Mouse (Mus musculus): ENCODE data around the gene Sorbs2. TPM values are rescaled to one million over a fixed set of nuclear protein-coding genes. Genes with fewer than 3 reads are reported as not detected.
A peak's percentile ranks its signal among the peaks of the same experiment; 100 is the strongest.

Sorbs2 gene
- polyA plus RNA-seq, 1 experiment from 2014 or later: 476 TPM

DNA sequence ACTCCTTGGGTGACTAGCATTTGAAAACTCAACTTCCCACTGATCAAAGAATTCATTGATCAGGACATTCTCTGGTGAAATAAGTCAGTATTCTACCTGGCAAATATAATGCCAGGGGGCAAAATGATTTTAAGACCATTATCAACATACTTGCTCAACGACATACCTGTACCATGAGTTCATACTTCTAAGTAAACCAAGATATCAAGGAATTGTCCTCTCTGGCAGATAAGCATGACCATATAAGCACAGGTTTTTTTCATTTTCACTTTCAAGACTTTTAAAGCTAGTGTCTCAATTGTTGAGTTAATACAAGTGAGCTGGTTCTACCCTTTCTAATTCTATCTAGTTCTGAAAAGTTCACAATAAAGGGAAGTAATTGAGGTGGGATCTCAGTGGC lies 130.2 kb downstream of the Sorbs2 start:
- 36% methylated on average over 1 of the region's 1 CpGs for WGBS
- no peak for ATAC-seq (ENCODE audit: insufficient number of reproducible peaks, insufficient read depth, low FRiP score, low read depth)
- Histone ChIP-seq H3K9ac (ENCODE audit: low read length) (no peak overlapping the region), H3K4me2 (ENCODE audit: low read length) (no peak overlapping the region), H3K9me3 (ENCODE audit: control insufficient read depth, low read length) (no peaks in the 10 kb centered on the region), H3K27ac (replicated peaks in 1 of 2; ENCODE audit: control insufficient read depth in 1 of 2, insufficient read depth in 1 of 2, low read depth in 2 of 2, low read length in 2 of 2) (0 out of 4 replicates have a peak overlapping the region, but pooled peaks of 1 of the 2 experiments have one; percentile 21), H3K4me3 (ENCODE audit: control insufficient read depth in 1 of 2, insufficient read depth in 1 of 2, low read depth in 1 of 2, low read length in 2 of 2) (no peak overlapping the region), H3K4me1 (ENCODE audit: control insufficient read depth in 2 of 2, insufficient read depth in 2 of 2, low read length in 2 of 2) (peaks cover 6 to 32% of the 10 kb centered on the region in 2 experiments), H3K27me3 (ENCODE audit: control insufficient read depth, insufficient read depth, low read length) (no peaks in the 10 kb centered on the region), H3K36me3 (ENCODE audit: control insufficient read depth, insufficient read depth, low read length) (no peaks in the 10 kb centered on the region)

DNA sequence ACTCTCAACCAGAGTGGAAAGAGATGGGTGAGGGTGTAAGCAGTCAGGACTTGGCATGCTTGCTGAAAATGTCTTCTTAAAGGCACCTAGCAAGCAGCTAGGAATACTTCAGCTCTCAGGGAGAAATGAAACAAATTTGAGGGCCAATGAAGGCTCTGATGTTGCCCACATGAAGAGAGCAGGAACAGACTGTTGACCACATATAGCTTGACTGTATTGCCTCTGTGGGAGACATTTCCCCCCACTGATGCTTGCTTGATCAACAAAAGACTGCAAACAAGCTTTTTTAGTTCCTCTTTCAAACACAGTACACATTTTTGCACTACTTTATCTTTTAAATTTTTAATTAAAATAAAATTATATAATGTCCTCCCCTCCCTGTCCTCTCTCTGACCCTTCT lies 131.9 kb downstream of the Sorbs2 start:
- Histone ChIP-seq H3K36me3 (ENCODE audit: control insufficient read depth, insufficient read depth, low read length) (no peaks in the 10 kb centered on the region), H3K4me2 (ENCODE audit: low read length) (no peak overlapping the region), H3K27me3 (ENCODE audit: control insufficient read depth, insufficient read depth, low read length) (no peaks in the 10 kb centered on the region), H3K4me3 (ENCODE audit: control insufficient read depth in 1 of 2, insufficient read depth in 1 of 2, low read depth in 1 of 2, low read length in 2 of 2) (no peak overlapping the region), H3K9me3 (ENCODE audit: control insufficient read depth, low read length) (no peaks in the 10 kb centered on the region), H3K27ac (replicated peaks in 1 of 2; ENCODE audit: control insufficient read depth in 1 of 2, insufficient read depth in 1 of 2, low read depth in 2 of 2, low read length in 2 of 2) (0 out of 4 replicates have a peak overlapping the region, but pooled peaks of 1 of the 2 experiments have one; percentile 6), H3K4me1 (ENCODE audit: control insufficient read depth in 2 of 2, insufficient read depth in 2 of 2, low read length in 2 of 2) (peaks cover 8 to 42% of the 10 kb centered on the region in 2 experiments), H3K9ac (ENCODE audit: low read length) (no peak overlapping the region)
- ATAC-seq (ENCODE audit: insufficient number of reproducible peaks, insufficient read depth, low FRiP score, low read depth): no peak

DNA sequence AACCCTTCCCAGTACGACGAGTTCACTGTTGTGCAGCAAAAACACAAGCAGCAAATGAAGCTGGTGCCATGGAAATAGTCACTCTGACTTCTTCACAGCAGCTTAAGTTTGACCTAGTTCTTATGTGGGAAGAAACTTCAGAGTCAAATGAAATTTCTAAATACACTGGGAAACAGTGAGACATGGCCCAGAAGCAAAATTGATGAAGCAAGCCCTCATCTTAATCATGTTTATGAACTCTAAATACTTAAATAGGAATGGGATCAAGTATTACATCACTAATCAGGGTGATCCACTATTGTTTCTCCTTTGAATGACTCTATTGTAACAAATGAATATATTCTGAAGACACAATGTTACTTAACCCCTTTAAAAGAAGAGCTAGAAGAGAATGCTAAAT lies 137.1 kb downstream of the Sorbs2 start:
- WGBS: 23% methylated on average over 2 of the region's 2 CpGs
- Histone ChIP-seq H3K27ac (replicated peaks in 1 of 2; ENCODE audit: control insufficient read depth in 1 of 2, insufficient read depth in 1 of 2, low read depth in 2 of 2, low read length in 2 of 2) (peak overlapping the region; percentile 82 to 85), H3K4me3 (ENCODE audit: control insufficient read depth in 1 of 2, insufficient read depth in 1 of 2, low read depth in 1 of 2, low read length in 2 of 2) (no peak overlapping the region), H3K9ac (ENCODE audit: low read length) (0 out of 2 replicates have a peak overlapping the region, but pooled peaks have one; percentile 14), H3K9me3 (ENCODE audit: control insufficient read depth, low read length) (no peaks in the 10 kb centered on the region), H3K36me3 (ENCODE audit: control insufficient read depth, insufficient read depth, low read length) (peaks cover 15% of the 10 kb centered on the region), H3K4me2 (ENCODE audit: low read length) (peak overlapping the region; percentile 34), H3K4me1 (ENCODE audit: control insufficient read depth in 2 of 2, insufficient read depth in 2 of 2, low read length in 2 of 2) (peaks cover 6 to 38% of the 10 kb centered on the region in 2 experiments), H3K27me3 (ENCODE audit: control insufficient read depth, insufficient read depth, low read length) (no peaks in the 10 kb centered on the region)
- no peak for ATAC-seq (ENCODE audit: insufficient number of reproducible peaks, insufficient read depth, low FRiP score, low read depth)

DNA sequence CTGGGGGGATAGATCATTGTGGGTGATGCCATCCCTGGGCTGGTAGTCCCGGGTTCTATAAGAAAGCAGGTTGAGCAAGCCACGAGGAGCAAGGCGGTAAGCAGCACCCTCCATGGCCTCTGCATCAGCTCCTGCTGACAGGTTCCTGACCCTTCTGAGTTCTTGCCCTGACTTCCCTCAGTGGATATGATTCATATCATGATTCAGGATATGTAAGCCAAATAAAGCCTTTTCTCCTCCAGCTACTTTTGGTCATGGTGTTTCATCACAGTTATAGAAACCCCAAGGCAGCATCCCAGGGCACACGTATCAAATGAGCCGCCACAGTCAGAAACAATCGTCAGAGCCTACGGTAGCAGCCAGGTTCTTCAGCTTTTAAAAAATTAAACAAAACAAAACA lies 141.5 kb downstream of the Sorbs2 start:
- H3K9ac ChIP-seq (ENCODE audit: low read length): no peak overlapping the region
- H3K27ac ChIP-seq (replicated peaks in 1 of 2; ENCODE audit: control insufficient read depth in 1 of 2, insufficient read depth in 1 of 2, low read depth in 2 of 2, low read length in 2 of 2): peak overlapping the region; percentile 53 to 87
- peaks cover 10 to 48% of the 10 kb centered on the region in 2 experiments for H3K4me1 ChIP-seq (ENCODE audit: control insufficient read depth in 2 of 2, insufficient read depth in 2 of 2, low read length in 2 of 2)
- 80% methylated on average over 7 of the region's 7 CpGs for WGBS
- no peak overlapping the region for H3K4me2 ChIP-seq (ENCODE audit: low read length)
- no peaks in the 10 kb centered on the region for H3K9me3 ChIP-seq (ENCODE audit: control insufficient read depth, low read length)
- H3K27me3 ChIP-seq (ENCODE audit: control insufficient read depth, insufficient read depth, low read length): no peaks in the 10 kb centered on the region
- H3K36me3 ChIP-seq (ENCODE audit: control insufficient read depth, insufficient read depth, low read length): peaks cover 19% of the 10 kb centered on the region
- no peak overlapping the region for H3K4me3 ChIP-seq (ENCODE audit: control insufficient read depth in 1 of 2, insufficient read depth in 1 of 2, low read depth in 1 of 2, low read length in 2 of 2)
- ATAC-seq (ENCODE audit: insufficient number of reproducible peaks, insufficient read depth, low FRiP score, low read depth): no peak

DNA sequence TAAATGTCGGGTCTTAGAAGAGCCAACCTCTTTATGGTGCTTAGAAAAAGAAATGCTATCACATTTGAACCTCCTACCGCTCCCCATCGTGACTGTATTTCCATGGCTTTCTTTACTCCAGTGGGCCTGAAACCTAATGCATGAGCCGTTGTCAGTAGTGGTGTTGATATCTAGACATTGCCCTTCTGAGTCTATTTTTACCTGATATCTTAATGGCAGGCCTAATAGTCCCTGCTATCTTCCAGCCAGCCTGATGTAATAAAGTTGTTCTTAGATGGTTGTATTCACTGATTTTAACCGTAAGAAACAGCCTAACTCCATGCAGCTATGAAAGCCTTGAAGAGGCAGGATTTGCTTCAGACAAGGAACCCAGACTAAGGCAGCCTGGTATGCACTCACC lies 142.4 kb downstream of the Sorbs2 start:
- Histone ChIP-seq H3K9ac (ENCODE audit: low read length) (peak overlapping the region; percentile 39), H3K9me3 (ENCODE audit: control insufficient read depth, low read length) (no peaks in the 10 kb centered on the region), H3K36me3 (ENCODE audit: control insufficient read depth, insufficient read depth, low read length) (peaks cover 19% of the 10 kb centered on the region), H3K27me3 (ENCODE audit: control insufficient read depth, insufficient read depth, low read length) (no peaks in the 10 kb centered on the region), H3K4me2 (ENCODE audit: low read length) (peak overlapping the region; percentile 34), H3K27ac (replicated peaks in 1 of 2; ENCODE audit: control insufficient read depth in 1 of 2, insufficient read depth in 1 of 2, low read depth in 2 of 2, low read length in 2 of 2) (peak overlapping the region; percentile 77 to 87), H3K4me3 (ENCODE audit: control insufficient read depth in 1 of 2, insufficient read depth in 1 of 2, low read depth in 1 of 2, low read length in 2 of 2) (no peak overlapping the region), H3K4me1 (ENCODE audit: control insufficient read depth in 2 of 2, insufficient read depth in 2 of 2, low read length in 2 of 2) (peaks cover 15 to 51% of the 10 kb centered on the region in 2 experiments)
- 10% methylated on average over 5 of the region's 5 CpGs for WGBS
- peak; percentile 66; the same call in 1 of the 2 replicates for ATAC-seq (ENCODE audit: insufficient number of reproducible peaks, insufficient read depth, low FRiP score, low read depth)

DNA sequence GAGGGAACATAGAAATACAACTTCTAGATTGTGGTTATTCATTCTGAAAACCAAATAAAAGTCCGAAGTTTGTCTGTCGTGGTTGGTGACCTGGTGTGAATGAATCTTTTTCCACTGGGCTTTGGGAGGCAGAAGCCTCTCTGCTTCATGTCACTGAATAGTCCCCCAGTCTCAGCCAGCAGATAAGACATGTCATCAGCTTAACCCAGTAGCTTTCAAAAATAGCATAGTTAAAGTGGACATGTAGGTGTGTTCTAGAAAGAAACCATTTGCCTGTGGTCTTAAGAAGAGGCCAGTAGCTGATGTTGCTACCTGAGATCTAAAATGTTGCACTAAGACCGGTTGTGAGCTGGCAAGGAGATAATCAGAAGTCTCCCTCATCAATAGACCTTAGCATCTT lies 150.4 kb downstream of the Sorbs2 start:
- Histone ChIP-seq H3K27ac (replicated peaks in 1 of 2; ENCODE audit: control insufficient read depth in 1 of 2, insufficient read depth in 1 of 2, low read depth in 2 of 2, low read length in 2 of 2) (peak overlapping the region; percentile 98 to 100), H3K4me3 (ENCODE audit: control insufficient read depth in 1 of 2, insufficient read depth in 1 of 2, low read depth in 1 of 2, low read length in 2 of 2) (peak overlapping the region; percentile 56 to 91), H3K4me1 (ENCODE audit: control insufficient read depth in 2 of 2, insufficient read depth in 2 of 2, low read length in 2 of 2) (peaks cover 10 to 26% of the 10 kb centered on the region in 2 experiments), H3K36me3 (ENCODE audit: control insufficient read depth, insufficient read depth, low read length) (peaks cover 16% of the 10 kb centered on the region; the same call in 1 of the 2 replicates), H3K27me3 (ENCODE audit: control insufficient read depth, insufficient read depth, low read length) (no peaks in the 10 kb centered on the region), H3K4me2 (ENCODE audit: low read length) (peak overlapping the region; percentile 68), H3K9ac (ENCODE audit: low read length) (peak overlapping the region; percentile 97), H3K9me3 (ENCODE audit: control insufficient read depth, low read length) (no peaks in the 10 kb centered on the region)
- ATAC-seq (ENCODE audit: insufficient number of reproducible peaks, insufficient read depth, low FRiP score, low read depth): peak; percentile 73
- 7% methylated on average over 3 of the region's 3 CpGs for WGBS

DNA sequence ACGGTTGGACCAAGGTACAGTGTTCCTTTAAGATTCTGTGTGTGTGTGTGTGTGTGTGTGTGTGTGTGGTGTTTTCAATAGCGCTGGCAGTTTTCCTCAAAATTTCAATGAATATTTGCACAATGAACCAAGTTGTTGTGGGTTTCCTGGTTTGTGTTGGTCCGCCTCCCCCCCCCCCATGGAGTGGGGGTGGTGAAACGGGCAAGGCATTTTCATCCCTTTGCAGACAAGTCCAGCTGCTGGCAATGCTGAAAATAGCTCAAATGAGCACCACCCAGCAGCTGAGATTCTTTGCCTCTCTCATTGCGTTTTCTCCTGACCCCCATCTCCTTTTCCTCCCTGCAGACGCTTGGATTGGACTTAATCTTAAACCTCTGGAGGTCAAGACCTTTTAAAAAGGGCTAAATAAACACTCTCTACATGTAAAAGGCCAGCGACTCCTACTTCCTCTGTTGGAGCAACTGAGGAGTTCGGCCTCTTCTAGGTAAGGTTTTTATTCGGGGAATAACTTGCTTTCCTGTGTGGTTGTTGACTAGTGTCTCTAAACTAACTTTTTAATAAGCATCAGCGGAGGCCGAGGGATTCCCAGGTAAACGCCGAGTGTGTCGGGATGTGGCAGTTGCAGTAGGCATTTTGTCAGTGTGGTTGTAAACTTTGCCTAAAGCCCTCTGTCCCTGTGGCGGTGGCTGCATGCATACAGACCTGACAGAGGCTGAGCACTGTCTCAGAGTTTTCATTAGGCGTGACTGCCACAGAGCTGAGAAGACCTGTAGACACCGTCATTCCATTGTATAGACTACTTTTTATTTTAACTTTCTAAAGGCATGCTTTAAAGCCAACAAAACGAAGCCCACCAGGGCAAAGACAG lies 151.1 kb downstream of the Sorbs2 start:
- no peaks in the 10 kb centered on the region for H3K9me3 ChIP-seq (ENCODE audit: control insufficient read depth, low read length)
- 10% methylated on average over 18 of the region's 18 CpGs for WGBS
- peak overlapping the region; percentile 68 for H3K4me2 ChIP-seq (ENCODE audit: low read length)
- peak overlapping the region; percentile 56 to 91 for H3K4me3 ChIP-seq (ENCODE audit: control insufficient read depth in 1 of 2, insufficient read depth in 1 of 2, low read depth in 1 of 2, low read length in 2 of 2)
- no peaks in the 10 kb centered on the region for H3K27me3 ChIP-seq (ENCODE audit: control insufficient read depth, insufficient read depth, low read length)
- H3K4me1 ChIP-seq (ENCODE audit: control insufficient read depth in 2 of 2, insufficient read depth in 2 of 2, low read length in 2 of 2): peaks cover 10 to 28% of the 10 kb centered on the region in 2 experiments
- H3K27ac ChIP-seq (replicated peaks in 1 of 2; ENCODE audit: control insufficient read depth in 1 of 2, insufficient read depth in 1 of 2, low read depth in 2 of 2, low read length in 2 of 2): peak overlapping the region; percentile 98 to 100
- peaks cover 14% of the 10 kb centered on the region for H3K36me3 ChIP-seq (ENCODE audit: control insufficient read depth, insufficient read depth, low read length)
- ATAC-seq (ENCODE audit: insufficient number of reproducible peaks, insufficient read depth, low FRiP score, low read depth): peak; percentile 74
- H3K9ac ChIP-seq (ENCODE audit: low read length): peak overlapping the region; percentile 97
